Mouse (Mus musculus) liver, embryonic 14.5 days (tissue): ENCODE results near the gene Arl2.

Experiments
- CTCF ChIP-seq: IDR thresholded peaks from 2 replicates; pipeline ENCODE4 v1.5.1; 2016; ENCODE audit warnings: antibody characterized with exemption, low read depth, control low read depth
- EP300 ChIP-seq: IDR thresholded peaks from 2 replicates; pipeline ENCODE4 v1.6.1; 2016; ENCODE audit warnings: antibody characterized with exemption, low read depth

DNA sequence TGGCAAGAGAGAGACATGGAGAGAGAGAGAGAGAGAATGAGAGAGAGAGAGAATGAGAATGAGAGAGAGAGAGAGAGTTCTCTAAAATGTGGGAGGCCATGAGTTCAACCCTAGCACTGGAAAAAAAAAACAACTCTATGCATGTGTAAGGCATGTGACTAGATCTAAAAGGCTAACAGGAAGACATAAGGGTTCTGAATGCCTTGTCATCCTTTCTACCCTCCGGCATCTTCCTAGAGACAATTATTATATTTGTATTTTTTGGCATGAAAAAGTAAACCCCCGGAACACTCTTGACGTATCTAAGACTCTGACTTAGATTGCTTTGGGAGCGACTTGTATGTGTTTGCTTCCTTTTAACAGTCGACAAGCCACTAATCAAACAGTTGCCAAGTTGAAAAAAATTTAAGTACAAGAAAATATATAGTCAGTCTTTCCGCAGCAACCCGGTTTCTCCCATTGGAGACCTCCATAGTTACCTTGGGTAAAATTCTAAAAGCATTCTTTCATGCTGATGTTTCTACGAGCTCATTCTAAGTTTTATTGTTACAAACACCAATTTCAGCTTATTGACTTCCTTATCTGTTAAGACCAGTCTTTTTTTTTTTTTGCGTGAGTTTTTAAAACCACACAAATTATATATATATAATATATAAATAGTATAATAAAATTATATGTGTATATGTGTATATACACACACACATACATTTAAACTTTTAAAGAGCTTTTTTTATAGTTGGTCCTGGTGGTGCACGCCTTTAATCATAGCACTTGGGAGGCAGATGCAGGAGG lies 14.4 kb downstream of the Arl2 start:
- TF ChIP-seq CTCF = no peak
- no peak for TF ChIP-seq EP300
